Mouse (Mus musculus): Measurements from ENCODE around the gene Gtpbp3. TPM values are rescaled to one million over a fixed set of nuclear protein-coding genes. Genes with fewer than 3 reads are reported as not detected.

Gtpbp3 gene
- total and polyA plus RNA-seq, 2 experiments from 2014 or later = 9.4 to 23.6 TPM

DNA sequence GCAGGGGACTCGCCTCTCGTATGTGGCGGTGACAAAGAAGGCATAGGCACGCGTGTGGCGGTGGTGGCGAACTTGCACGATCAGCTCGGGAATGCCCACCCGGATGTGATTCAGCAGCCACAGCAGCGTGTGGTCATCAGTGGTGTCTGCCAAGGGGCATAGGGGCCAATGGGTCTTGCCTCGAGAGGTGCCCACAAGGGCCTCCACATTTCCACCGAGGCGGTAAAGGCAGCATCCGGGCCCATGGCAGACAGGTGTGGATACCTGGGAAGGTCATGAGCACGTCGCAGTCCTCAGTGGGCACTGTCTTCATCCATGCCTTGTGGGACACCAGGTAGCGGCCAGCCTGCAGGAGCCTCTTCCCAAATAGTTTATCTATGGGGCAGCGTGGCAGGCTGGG lies 3.2 kb upstream of the Gtpbp3 start:
- H3K4me1 ChIP-seq (ENCODE audit: insufficient read depth) = peaks cover 5% of the 10 kb centered on the region; the same call in 1 of the 2 replicates

DNA sequence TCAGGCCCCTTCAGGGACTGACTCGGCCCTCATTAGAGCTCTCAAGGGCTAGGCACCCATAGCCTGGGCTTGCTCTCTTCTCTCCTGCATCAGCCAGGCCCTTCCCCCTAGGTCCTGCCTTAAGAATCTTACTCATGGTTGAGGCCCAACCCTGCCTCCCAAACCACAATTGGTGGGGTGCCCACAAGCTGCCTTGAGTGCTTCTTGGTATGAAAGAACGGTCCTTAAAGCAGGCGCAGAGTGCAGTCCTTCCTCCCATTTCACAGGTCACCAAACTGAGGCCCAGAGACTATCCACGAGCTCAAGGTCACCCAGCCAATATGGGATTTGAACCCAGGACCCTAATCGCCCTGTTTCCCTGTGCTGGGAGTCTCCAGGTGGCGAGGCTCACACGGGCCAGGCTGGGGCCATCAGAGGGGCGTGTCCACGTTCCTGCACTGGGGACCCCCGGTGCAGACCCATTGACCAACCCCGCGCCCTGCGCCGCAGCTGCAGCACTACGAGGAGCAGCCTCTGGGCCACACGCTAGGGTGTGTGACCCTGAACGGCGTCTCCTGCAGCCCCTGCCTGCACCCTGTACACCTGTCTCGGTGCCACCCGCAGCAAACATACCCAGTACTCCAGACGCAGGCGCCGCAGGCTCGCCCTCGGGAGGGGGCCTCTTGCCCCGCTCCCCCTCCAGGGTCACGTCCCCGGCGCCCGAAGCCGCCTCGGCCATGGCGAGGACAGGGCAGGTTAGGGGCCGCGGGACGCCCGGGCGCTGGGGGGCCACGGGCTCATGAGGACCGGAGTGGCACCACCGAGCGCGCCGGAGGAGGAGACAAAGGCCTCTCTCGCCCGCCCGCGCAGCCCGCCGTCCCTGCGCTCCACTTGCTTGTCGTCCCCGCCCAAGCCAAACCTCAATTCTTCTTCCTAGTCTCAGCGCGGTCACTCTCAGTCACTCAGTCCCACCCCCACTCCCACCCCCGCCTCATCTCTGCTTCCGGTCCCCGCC lies 2.5 kb upstream of the Gtpbp3 start, which contains the start of gene Ano8:
TSS of gene Ano8 (minus strand) at position 822 of the 994 bp plus-strand sequence.
- Histone ChIP-seq H3K4me2 (ENCODE audit: low read depth) (peak within 1 kb of the TSS; percentile 60), H3K27me3 (ENCODE audit: insufficient read depth, low read length) (no peaks in the 10 kb centered on the region), H3K9ac (peak within 1 kb of the TSS; percentile 98), H3K27ac (ENCODE audit: low read depth, low read length) (peak within 1 kb of the TSS; percentile 85), H3K9me3 (ENCODE audit: low read length) (no peaks in the 10 kb centered on the region), H3K4me3 (ENCODE audit: low read depth, low read length) (peak within 1 kb of the TSS; percentile 79), H3K4me1 (ENCODE audit: insufficient read depth) (peaks cover 5% of the 10 kb centered on the region; the same call in 1 of the 2 replicates), H3K36me3 (ENCODE audit: insufficient read depth) (peaks cover 28% of the 10 kb centered on the region)
- TF ChIP-seq CTCF (IDR thresholded peaks at IDR 0.05; ENCODE audit: low read depth) = no peak
- 5% methylated on average over 54 of the region's 58 CpGs for WGBS
- DNase-seq (peak; percentile 92), ATAC-seq (peak; percentile 87)

More for the DNA sequence above, 3.2 kb upstream of the Gtpbp3 start:
- H3K9ac ChIP-seq = peak overlapping the region; percentile 98
- ATAC-seq = no peak
- peak overlapping the region; percentile 60 for H3K4me2 ChIP-seq (ENCODE audit: low read depth)
- H3K27me3 ChIP-seq (ENCODE audit: insufficient read depth, low read length) = no peaks in the 10 kb centered on the region
- H3K36me3 ChIP-seq (ENCODE audit: insufficient read depth) = peaks cover 35% of the 10 kb centered on the region
- 93% methylated on average over 19 of the region's 19 CpGs for WGBS
- DNase-seq = no peak
- H3K9me3 ChIP-seq (ENCODE audit: low read length) = no peaks in the 10 kb centered on the region
- TF ChIP-seq CTCF (IDR thresholded peaks at IDR 0.05; ENCODE audit: low read depth) = no peak
- H3K27ac ChIP-seq (ENCODE audit: low read depth, low read length) = no peak overlapping the region
- peak overlapping the region; percentile 79 for H3K4me3 ChIP-seq (ENCODE audit: low read depth, low read length)

DNA sequence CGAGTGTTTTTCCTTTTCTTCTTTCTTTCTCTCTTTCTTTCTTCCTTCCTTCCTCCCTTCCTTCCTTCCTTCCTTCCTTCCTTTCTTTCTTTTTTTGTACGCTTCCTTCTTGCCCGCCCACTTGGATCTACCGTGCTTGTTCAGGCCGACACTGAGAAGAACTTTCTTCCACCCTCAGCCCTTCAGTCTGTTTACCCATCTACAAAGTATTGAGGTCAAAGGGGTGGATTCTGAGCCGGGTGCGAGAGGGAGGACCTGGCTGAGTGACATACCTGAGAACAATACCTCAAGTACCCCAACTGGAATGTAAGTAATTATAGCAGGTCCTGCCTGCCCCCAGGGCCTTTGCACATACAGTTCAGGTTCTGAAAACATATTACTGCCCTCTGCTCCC lies 1.8 kb upstream of the Gtpbp3 start:
- H3K4me2 ChIP-seq (ENCODE audit: low read depth) = peak overlapping the region; percentile 60
- H3K9me3 ChIP-seq (ENCODE audit: low read length) = no peaks in the 10 kb centered on the region
- H3K36me3 ChIP-seq (ENCODE audit: insufficient read depth) = peaks cover 21% of the 10 kb centered on the region
- peak overlapping the region; percentile 98; the same call in 1 of the 2 replicates for H3K9ac ChIP-seq
- ATAC-seq (no peak), DNase-seq (no peak)
- no peaks in the 10 kb centered on the region for H3K27me3 ChIP-seq (ENCODE audit: insufficient read depth, low read length)
- H3K4me1 ChIP-seq (ENCODE audit: insufficient read depth) = peaks cover 5% of the 10 kb centered on the region; the same call in 1 of the 2 replicates
- no peak overlapping the region; the same call in 1 of the 2 replicates for H3K27ac ChIP-seq (ENCODE audit: low read depth, low read length)
- peak overlapping the region; percentile 79 for H3K4me3 ChIP-seq (ENCODE audit: low read depth, low read length)
- TF ChIP-seq CTCF (IDR thresholded peaks at IDR 0.05; ENCODE audit: low read depth) = no peak
- WGBS = 9% methylated on average over 7 of the region's 7 CpGs

DNA sequence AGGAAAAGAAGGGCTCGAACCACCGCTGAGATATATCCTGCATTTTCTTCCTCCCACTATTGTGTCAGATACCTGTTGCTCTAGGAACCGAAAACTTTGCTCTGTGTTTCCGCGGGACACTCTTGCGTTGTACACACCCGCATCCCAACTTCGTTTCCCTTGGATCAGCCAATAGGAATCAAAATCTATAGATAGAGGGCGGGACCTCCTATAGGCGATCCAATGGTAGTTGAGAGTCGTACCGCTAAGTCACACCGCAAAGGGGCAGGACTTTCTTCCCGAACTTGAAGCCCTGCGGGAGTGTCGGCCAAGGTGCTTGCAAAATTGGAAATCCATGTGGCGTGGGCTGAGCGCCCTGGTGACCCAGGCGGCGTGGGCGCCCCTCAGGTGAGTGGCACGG lies 551 bp downstream of the Gtpbp3 start:
- Histone ChIP-seq H3K4me1 (ENCODE audit: insufficient read depth) (peaks cover 5% of the 10 kb centered on the region; the same call in 1 of the 2 replicates), H3K9ac (peak overlapping the region; percentile 47), H3K27ac (ENCODE audit: low read depth, low read length) (no peak overlapping the region), H3K9me3 (ENCODE audit: low read length) (no peaks in the 10 kb centered on the region), H3K36me3 (ENCODE audit: insufficient read depth) (peaks cover 25% of the 10 kb centered on the region), H3K4me3 (ENCODE audit: low read depth, low read length) (peak overlapping the region; percentile 65), H3K27me3 (ENCODE audit: insufficient read depth, low read length) (no peaks in the 10 kb centered on the region), H3K4me2 (ENCODE audit: low read depth) (peak overlapping the region; percentile 100)
- 1% methylated on average over 22 of the region's 22 CpGs for WGBS
- peak; percentile 32 for TF ChIP-seq CTCF (IDR thresholded peaks at IDR 0.05; ENCODE audit: low read depth)
- peak; percentile 90 for ATAC-seq
- peak; percentile 95 for DNase-seq

DNA sequence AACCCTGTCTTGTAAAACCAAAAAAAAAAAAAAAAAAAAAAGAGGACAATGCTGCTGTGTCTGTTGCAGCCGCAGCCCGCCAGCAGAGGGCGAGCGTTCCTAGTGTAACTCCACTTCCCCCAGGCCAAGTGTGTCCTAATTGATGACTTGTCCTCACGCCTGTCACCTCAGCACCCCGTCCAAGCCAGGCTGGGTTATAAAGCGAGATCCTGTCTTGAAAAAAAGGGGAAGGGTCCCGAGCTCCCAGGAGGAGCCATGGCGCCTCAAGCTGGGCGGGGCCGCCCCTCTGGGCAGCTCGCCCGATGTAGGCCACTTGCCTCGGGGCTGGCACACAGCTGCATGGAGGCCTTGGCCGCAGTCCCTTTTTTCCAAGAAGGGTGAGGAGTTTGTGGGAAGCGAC lies 7.1 kb downstream of the Gtpbp3 start:
- Histone ChIP-seq H3K4me3 (ENCODE audit: low read depth, low read length) (no peak overlapping the region), H3K4me1 (ENCODE audit: insufficient read depth) (no peaks in the 10 kb centered on the region), H3K36me3 (ENCODE audit: insufficient read depth) (peaks cover 18% of the 10 kb centered on the region), H3K9me3 (ENCODE audit: low read length) (no peaks in the 10 kb centered on the region), H3K4me2 (ENCODE audit: low read depth) (peak overlapping the region; percentile 35; the same call in 1 of the 2 replicates), H3K27ac (ENCODE audit: low read depth, low read length) (no peak overlapping the region), H3K27me3 (ENCODE audit: insufficient read depth, low read length) (no peaks in the 10 kb centered on the region), H3K9ac (no peak overlapping the region)
- WGBS = 19% methylated on average over 16 of the region's 16 CpGs
- peak; percentile 76 for TF ChIP-seq CTCF (IDR thresholded peaks at IDR 0.05; ENCODE audit: low read depth)
- ATAC-seq (peak; percentile 83), DNase-seq (peak; percentile 84)

DNA sequence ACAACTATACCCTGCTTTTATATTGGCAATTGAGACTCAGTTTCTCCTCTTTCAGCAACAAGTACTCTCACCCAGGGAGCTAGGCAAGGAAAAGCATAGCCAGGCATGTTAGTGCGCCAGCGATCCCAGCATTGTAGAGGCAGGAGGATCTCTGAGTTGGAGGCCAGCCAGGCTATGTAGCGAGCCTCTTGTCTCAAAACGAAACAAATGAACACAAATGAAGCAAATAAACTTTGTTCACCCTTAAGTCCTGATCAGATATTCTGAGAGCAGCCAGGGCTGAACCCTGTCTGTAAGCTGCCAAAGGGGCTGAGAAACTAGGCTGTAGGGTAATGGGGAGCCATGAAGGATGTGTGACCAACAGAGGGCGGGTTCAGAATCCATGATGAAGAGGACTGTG lies 7.9 kb downstream of the Gtpbp3 start:
- Histone ChIP-seq H3K4me2 (ENCODE audit: low read depth) (no peak overlapping the region), H3K27me3 (ENCODE audit: insufficient read depth, low read length) (no peaks in the 10 kb centered on the region), H3K4me1 (ENCODE audit: insufficient read depth) (no peaks in the 10 kb centered on the region), H3K9ac (no peak overlapping the region), H3K27ac (ENCODE audit: low read depth, low read length) (no peak overlapping the region), H3K4me3 (ENCODE audit: low read depth, low read length) (no peak overlapping the region), H3K36me3 (ENCODE audit: insufficient read depth) (peaks cover 18% of the 10 kb centered on the region), H3K9me3 (ENCODE audit: low read length) (no peaks in the 10 kb centered on the region)
- 81% methylated on average over 5 of the region's 5 CpGs for WGBS
- DNase-seq = no peak
- no peak for TF ChIP-seq CTCF (IDR thresholded peaks at IDR 0.05; ENCODE audit: low read depth)
- no peak for ATAC-seq

DNA sequence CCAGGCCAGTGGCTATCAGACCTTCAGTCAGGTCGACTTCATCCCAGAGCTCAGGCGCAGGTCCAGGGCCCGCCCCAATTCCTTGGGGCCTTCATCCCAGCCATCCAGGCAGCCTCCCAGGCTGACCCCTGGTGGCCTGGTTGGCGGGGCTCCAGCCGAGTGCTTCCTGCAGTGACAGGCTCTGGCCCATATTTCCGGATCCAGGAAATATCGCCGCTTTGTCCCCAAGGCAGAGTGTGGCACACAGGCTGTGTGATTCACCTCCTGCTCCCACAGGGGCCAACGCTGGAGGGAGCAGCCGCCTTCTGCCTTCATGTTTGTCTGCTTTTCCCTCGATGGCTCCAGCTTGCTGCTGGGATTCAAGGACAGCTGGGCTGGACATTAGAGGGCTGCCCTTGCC lies 8.6 kb downstream of the Gtpbp3 start:
- Histone ChIP-seq H3K27ac (ENCODE audit: low read depth, low read length) (no peak overlapping the region), H3K9ac (no peak overlapping the region), H3K27me3 (ENCODE audit: insufficient read depth, low read length) (no peaks in the 10 kb centered on the region), H3K36me3 (ENCODE audit: insufficient read depth) (peaks cover 14% of the 10 kb centered on the region), H3K9me3 (ENCODE audit: low read length) (no peaks in the 10 kb centered on the region), H3K4me2 (ENCODE audit: low read depth) (no peak overlapping the region), H3K4me3 (ENCODE audit: low read depth, low read length) (no peak overlapping the region), H3K4me1 (ENCODE audit: insufficient read depth) (no peaks in the 10 kb centered on the region)
- no peak for DNase-seq
- TF ChIP-seq CTCF (IDR thresholded peaks at IDR 0.05; ENCODE audit: low read depth) = 0 out of 2 replicates have a peak, but pooled peaks have one; percentile 15
- 54% methylated on average over 11 of the region's 11 CpGs for WGBS
- no peak for ATAC-seq
